In genomic region chrX:51679601-51680427, GRCm38 (mm10) we compare ENCODE assay signal across 8 mouse cellular contexts. TPM values are rescaled to one million over a fixed set of nuclear protein-coding genes. Genes with fewer than 3 reads are reported as not detected.
DNase-seq lines count a peak whose midpoint lies in the region; ATAC-seq and TF ChIP-seq lines count a peak whose summit lies in the region.

No protein-coding gene starts in this region.

- H3K4me3 ChIP-seq in E14TG2a.4 (replicated peaks; ENCODE audit: low read length), result peak overlapping the region; percentile 77
- H3K4me3 ChIP-seq in embryonic facial prominence, embryonic 11.5 days (ENCODE audit: low read depth, low read length), result peak overlapping the region; percentile 47
- peak overlapping the region; percentile 56 for H3K4me3 ChIP-seq in heart, embryonic 16.5 days (ENCODE audit: low read length)
- peak overlapping the region; percentile 37 for H3K4me3 ChIP-seq in lung, postnatal 0 days (ENCODE audit: low read depth, low read length)
- H3K4me3 ChIP-seq in stomach, embryonic 15.5 days (replicated peaks), result peak overlapping the region; percentile 49

- H3K27me3 ChIP-seq in E14TG2a.4 (ENCODE audit: insufficient read depth, low read length), result peaks cover 63% of the 10 kb centered on the region
- no peaks in the 10 kb centered on the region; the same call in 1 of the 2 replicates for H3K27me3 ChIP-seq in embryonic facial prominence, embryonic 11.5 days (ENCODE audit: control insufficient read depth, insufficient read depth, low read length)
- H3K27me3 ChIP-seq in heart, embryonic 16.5 days (ENCODE audit: control insufficient read depth, insufficient read depth, low read length), result peaks cover 33% of the 10 kb centered on the region
- no peaks in the 10 kb centered on the region; the same call in 1 of the 2 replicates for H3K27me3 ChIP-seq in lung, postnatal 0 days (replicated peaks; ENCODE audit: insufficient read depth, low read length)
- H3K27me3 ChIP-seq in stomach, embryonic 15.5 days (replicated peaks), result 0 out of 2 replicates have a peak, but pooled peaks cover 14% of the 10 kb centered on the region

- H3K9ac ChIP-seq in embryonic facial prominence, embryonic 11.5 days (replicated peaks; ENCODE audit: low read length), result peak overlapping the region; percentile 68
- peak overlapping the region; percentile 37 for H3K9ac ChIP-seq in heart, embryonic 16.5 days (ENCODE audit: low read length)
- no peak overlapping the region for H3K9ac ChIP-seq in lung, postnatal 0 days (replicated peaks; ENCODE audit: low read depth)
- no peak overlapping the region for H3K9ac ChIP-seq in stomach, embryonic 15.5 days

- no peaks in the 10 kb centered on the region for H3K36me3 ChIP-seq in E14TG2a.4 (ENCODE audit: insufficient read depth, low read length)
- no peaks in the 10 kb centered on the region for H3K36me3 ChIP-seq in embryonic facial prominence, embryonic 11.5 days (replicated peaks; ENCODE audit: control insufficient read depth, insufficient read depth, low read depth, low read length)
- no peaks in the 10 kb centered on the region for H3K36me3 ChIP-seq in heart, embryonic 16.5 days (ENCODE audit: control insufficient read depth, insufficient read depth)
- no peaks in the 10 kb centered on the region for H3K36me3 ChIP-seq in lung, postnatal 0 days (ENCODE audit: insufficient read depth, low read length)
- no peaks in the 10 kb centered on the region for H3K36me3 ChIP-seq in stomach, embryonic 15.5 days

- H3K27ac ChIP-seq in embryonic facial prominence, embryonic 11.5 days (replicated peaks; ENCODE audit: low read depth, low read length), result no peak overlapping the region
- no peak overlapping the region for H3K27ac ChIP-seq in heart, embryonic 16.5 days (ENCODE audit: low read length)
- H3K27ac ChIP-seq in lung, postnatal 0 days (ENCODE audit: low read length), result no peak overlapping the region
- H3K27ac ChIP-seq in stomach, embryonic 15.5 days, result no peak overlapping the region

- H3K9me3 ChIP-seq in E14TG2a.4 (ENCODE audit: low read length), result no peaks in the 10 kb centered on the region
- no peaks in the 10 kb centered on the region for H3K9me3 ChIP-seq in embryonic facial prominence, embryonic 11.5 days (replicated peaks; ENCODE audit: control insufficient read depth, low read length)
- H3K9me3 ChIP-seq in heart, embryonic 16.5 days (replicated peaks; ENCODE audit: control insufficient read depth, low read length), result no peaks in the 10 kb centered on the region
- no peaks in the 10 kb centered on the region for H3K9me3 ChIP-seq in lung, postnatal 0 days (ENCODE audit: low read length)
- H3K9me3 ChIP-seq in stomach, embryonic 15.5 days, result no peaks in the 10 kb centered on the region

- TF ChIP-seq CTCF in E14TG2a.4 (conservative IDR thresholded peaks at IDR 0.05; ENCODE audit: low read length), result no peak
- no peak for TF ChIP-seq CTCF in lung, postnatal 0 days (IDR thresholded peaks at IDR 0.05)

- peaks cover 14% of the 10 kb centered on the region; the same call in 1 of the 2 replicates for H3K4me1 ChIP-seq in E14TG2a.4 (replicated peaks; ENCODE audit: low read depth, low read length)
- no peaks in the 10 kb centered on the region for H3K4me1 ChIP-seq in embryonic facial prominence, embryonic 11.5 days (ENCODE audit: control insufficient read depth, insufficient read depth, low read length)
- no peaks in the 10 kb centered on the region for H3K4me1 ChIP-seq in heart, embryonic 16.5 days (ENCODE audit: control insufficient read depth, insufficient read depth, low read length)
- no peaks in the 10 kb centered on the region for H3K4me1 ChIP-seq in lung, postnatal 0 days (ENCODE audit: insufficient read depth, low read depth, low read length)
- no peaks in the 10 kb centered on the region for H3K4me1 ChIP-seq in stomach, embryonic 15.5 days

- TF ChIP-seq EP300 in lung, postnatal 0 days (IDR thresholded peaks at IDR 0.05), result no peak

- ATAC-seq in embryonic facial prominence, embryonic 11.5 days (replicated peaks; ENCODE audit: insufficient number of reproducible peaks, low FRiP score, low TSS enrichment, low read depth), result peak; percentile 25; the same call in 1 of the 2 replicates
- no peak for ATAC-seq in heart, embryonic 16.5 days (replicated peaks; ENCODE audit: extremely low read depth, insufficient read depth, low FRiP score)
- no peak; the same call in 1 of the 2 replicates for ATAC-seq in lung, postnatal 0 days
- no peak for ATAC-seq in stomach, embryonic 15.5 days (ENCODE audit: insufficient read depth, low FRiP score, low read depth)

- peak; percentile 3 for DNase-seq in adipocyte (ENCODE audit: low spot score)
- DNase-seq in embryonic facial prominence, embryonic 11.5 days (ENCODE audit: low spot score), result no peak
- peak; percentile 20 to 43 for DNase-seq in kidney, postnatal 4 days
- peak; percentile 11 for DNase-seq in lung, postnatal 0 days (ENCODE audit: low spot score)
- no peak for DNase-seq in thymus, postnatal 10 days (ENCODE audit: low spot score in 2 of 2)

- peak overlapping the region; percentile 62 for H3K4me2 ChIP-seq in embryonic facial prominence, embryonic 11.5 days (ENCODE audit: low read depth, low read length)
- H3K4me2 ChIP-seq in heart, embryonic 16.5 days (ENCODE audit: low read depth, low read length), result peak overlapping the region; percentile 64
- H3K4me2 ChIP-seq in lung, postnatal 0 days (replicated peaks; ENCODE audit: low read depth, low read length), result peak overlapping the region; percentile 72
- H3K4me2 ChIP-seq in stomach, embryonic 15.5 days, result peak overlapping the region; percentile 87

- WGBS in embryonic facial prominence, embryonic 11.5 days, result 25% methylated on average over 40 of the region's 46 CpGs
- WGBS in heart, embryonic 16.5 days, result 22% methylated on average over 46 of the region's 46 CpGs
- 14% methylated on average over 39 of the region's 46 CpGs for WGBS in lung, postnatal 0 days
- 27% methylated on average over 45 of the region's 46 CpGs for WGBS in stomach, embryonic 15.5 days

RNA-seq across cellular contexts. Expression of gene Hs6st2, which starts 1.8 kb away (rescaled TPM):
- 25.3 and 27.0 TPM in 2 replicates for polyA plus RNA-seq in embryonic facial prominence, embryonic 11.5 days (2014; fragmentation: Nextera tagmentation; extraction: Ambion mirVana)
- polyA plus RNA-seq in heart, embryonic 16.5 days (2015; fragmentation: Nextera tagmentation; extraction: Ambion mirVana), result 7.7 and 7.9 TPM in 2 replicates
- 2.0 and 3.2 TPM in 2 replicates for polyA plus RNA-seq in lung, postnatal 0 days (2015; fragmentation: Nextera tagmentation; extraction: Ambion mirVana)
- 9.3 and 10.6 TPM in 2 replicates for polyA plus RNA-seq in stomach, embryonic 15.5 days (2015; fragmentation: Nextera tagmentation; extraction: Ambion mirVana)

Comparison
In these comparisons a context has a peak if more than half of its experiments do, and no peak if none do; other contexts are left out.
1. DNase-seq: peak in adipocyte (single experiment), kidney, postnatal 4 days (2 of 2) and lung, postnatal 0 days (single experiment); none in embryonic facial prominence, embryonic 11.5 days (single experiment) and thymus, postnatal 10 days (0 of 2).
2. H3K9ac ChIP-seq: peak in embryonic facial prominence, embryonic 11.5 days (single experiment) and heart, embryonic 16.5 days (single experiment); none in lung, postnatal 0 days (single experiment) and stomach, embryonic 15.5 days (single experiment).
3. Peak in every context shown above with its lines, with median percentiles within 50 percentile points of each other: H3K4me3 ChIP-seq and H3K4me2 ChIP-seq.